Mouse (Mus musculus): Measurements from ENCODE around the gene Crot. TPM values are rescaled to one million over a fixed set of nuclear protein-coding genes. Genes with fewer than 3 reads are reported as not detected.

Crot gene
- 6.7 and 8.3 TPM in 2 replicates for polyA plus RNA-seq (2012; rRNA removed; ENCODE audit: low replicate concordance)

DNA sequence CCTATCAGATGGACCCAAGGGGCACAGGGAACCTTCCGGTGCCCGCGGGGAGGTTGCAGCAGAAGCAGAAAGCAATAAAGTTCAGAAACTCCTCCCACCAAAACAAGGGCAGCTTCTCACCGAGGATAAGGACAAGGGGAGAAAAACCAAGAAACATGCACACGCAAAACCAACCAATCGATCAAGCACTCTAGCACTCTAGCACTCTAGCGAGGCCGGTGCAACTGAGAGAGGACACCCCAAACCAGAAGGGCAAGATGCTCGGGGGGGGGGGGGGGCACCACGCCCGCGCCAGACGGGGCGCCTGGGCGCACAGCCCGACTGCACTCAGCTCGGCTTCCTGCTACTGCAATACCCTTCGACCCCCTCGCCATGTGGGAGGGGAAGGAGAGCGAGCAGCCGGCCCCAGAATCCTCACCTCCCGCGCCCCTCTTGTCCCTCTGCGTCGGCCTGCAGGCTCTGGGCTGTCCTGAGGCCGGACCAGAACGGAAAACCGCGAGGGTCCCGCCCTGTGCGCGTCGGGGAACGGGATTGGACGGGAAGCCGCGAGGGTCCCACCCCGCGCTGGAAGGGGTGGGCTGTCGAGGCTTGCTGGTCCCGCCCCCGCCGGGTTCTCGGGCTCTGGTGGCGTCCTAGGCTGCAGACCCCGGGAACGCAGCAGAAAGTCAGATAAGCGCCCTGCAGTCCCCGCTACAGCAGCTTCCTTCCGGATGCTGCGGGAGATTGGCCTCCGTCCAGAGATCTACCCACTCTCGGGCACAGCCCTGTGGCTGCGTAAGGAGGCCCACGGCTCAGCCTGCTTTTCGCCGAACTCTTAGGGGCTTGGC lies at the start of gene Crot:
Gene Crot (minus strand): TSS at position 639 of the 827 bp plus-strand sequence.

Other genes with a start within 250 kb of the Crot start
- gene Abcb1b, start 199.2 kb downstream of the Crot start, polyA plus RNA-seq (2012; rRNA removed; ENCODE audit: low replicate concordance): 0.20 and 0.25 TPM in 2 replicates
- gene Abcb4, start 103.6 kb downstream of the Crot start, polyA plus RNA-seq (2012; rRNA removed; ENCODE audit: low replicate concordance): not detected in 2 replicates
- 17.6 and 49.1 TPM in 2 replicates for gene Tmem243, start 103.3 kb upstream of the Crot start, polyA plus RNA-seq (2012; rRNA removed; ENCODE audit: low replicate concordance)
- gene Dmtf1, start 164.5 kb upstream of the Crot start, polyA plus RNA-seq (2012; rRNA removed; ENCODE audit: low replicate concordance): 0.98 and 1.5 TPM in 2 replicates